ENCODE assay signal across 36 mouse cellular contexts in genomic region chr7:11158036-11158435, GRCm38 (mm10). TPM values are rescaled to one million over a fixed set of nuclear protein-coding genes. Genes with fewer than 3 reads are reported as not detected.
DNase-seq lines count a peak whose midpoint lies in the region; TF ChIP-seq lines count a peak whose summit lies in the region.
"Not testable (repeated sequence)": the region's sequence is repeated elsewhere in the genome, so short reads cannot be mapped to it uniquely, and the experiment has no call there.
"Had no signal": no experiment of that assay in that cellular context is flagged by ENCODE, and none has a peak within 500 bp of the region (broad histone marks: within the 10 kb centered on the region; RNA-seq: fewer than 3 reads in every experiment).

No protein-coding gene starts in this region.

- H3K9me3 ChIP-seq in MEL (replicated peaks; ENCODE audit: insufficient read depth, low read length) = not testable (repeated sequence)

- TF ChIP-seq RAD21 in MEL (IDR thresholded peaks at IDR 0.05; ENCODE audit: low read depth, low read length) = peak; percentile 26

- not testable (repeated sequence) for H3K4me3 ChIP-seq in MEL (ENCODE audit: control insufficient read depth in 1 of 2, insufficient read depth in 1 of 2, low read depth in 2 of 2, low read length in 2 of 2)

- H3K27me3 ChIP-seq in MEL (ENCODE audit: control insufficient read depth in 1 of 2, insufficient read depth in 2 of 2, low read length in 2 of 2) = not testable (repeated sequence)

- not testable (repeated sequence) for TF ChIP-seq POLR2A in MEL (IDR thresholded peaks at IDR 0.05; ENCODE audit: control insufficient read depth in 1 of 2, insufficient read depth in 1 of 2, low read depth in 1 of 2, low read length in 2 of 2, poor library complexity in 1 of 2)

- H3K4me1 ChIP-seq in MEL (ENCODE audit: control insufficient read depth in 1 of 2, insufficient read depth in 2 of 2, low read length in 2 of 2) = not testable (repeated sequence)

- DNase-seq in 416B (ENCODE audit: low read depth) = peak; percentile 37
- DNase-seq in MEL (ENCODE audit: low read depth, low spot score) = peak; percentile 10
- DNase-seq in ZHBTc4 (ENCODE audit: low read depth, low spot score) = peak; percentile 71
- DNase-seq in cerebellum, adult 11 months = peak; percentile 0
- peak; percentile 44 for DNase-seq in kidney, adult 18-20 months
- DNase-seq in kidney, postnatal 36 days = peak; percentile 0 to 56
- peak; percentile 16 for DNase-seq in mesoderm, embryonic 11.5 days (ENCODE audit: low read depth, low spot score)
- DNase-seq in yolk sac, embryonic 10.5 days (ENCODE audit: low spot score) = peak; percentile 48

- not testable (repeated sequence) for H3K27ac ChIP-seq in MEL (ENCODE audit: control insufficient read depth, low read depth, low read length)

- H3K79me2 ChIP-seq in MEL (ENCODE audit: control insufficient read depth, insufficient read depth, low read length, poor library complexity) = not testable (repeated sequence)

- H3K9ac ChIP-seq in MEL (ENCODE audit: control insufficient read depth, low read depth, low read length, poor library complexity, severe bottlenecking) = not testable (repeated sequence)

- not testable (repeated sequence) for H3K36me3 ChIP-seq in MEL (ENCODE audit: control insufficient read depth in 1 of 2, insufficient read depth in 2 of 2, low read length in 2 of 2)

- not testable (repeated sequence) for TF ChIP-seq EP300 in MEL (IDR thresholded peaks at IDR 0.05; ENCODE audit: low read depth in 1 of 2, low read length in 2 of 2)

- peak; percentile 20 to 41 (median 27); a peak in 5 of 6 replicates for TF ChIP-seq CTCF in MEL (IDR thresholded peaks at IDR 0.05 in 2 of 3, conservative IDR thresholded peaks at IDR 0.05 in 1 of 3; ENCODE audit: control insufficient read depth in 1 of 3, insufficient read depth in 1 of 3, low read depth in 2 of 3, low read length in 3 of 3, poor library complexity in 1 of 3, severe bottlenecking in 1 of 3)

RNA-seq across cellular contexts. Expression of gene Zscan4d, which starts 7.9 kb away (rescaled TPM):
- not detected in 2 replicates for total RNA-seq in MEL (2012; rRNA removed)
- not detected for polyA plus RNA-seq in MEL (2012; ENCODE audit: insufficient read depth in 1 of 2, insufficient read length in 2 of 2, low read depth in 1 of 2, low replicate concordance in 2 of 2, missing spikeins in 1 of 2)
- total RNA-seq: adrenal gland, adult 18-20 months; adrenal gland, postnatal 36 days; gastrocnemius, adult 18-20 months; gastrocnemius, postnatal 25 days; heart, postnatal 25 days; hindbrain, postnatal 0 days; left cerebral cortex, postnatal 14 days; megakaryocyte progenitor cell, adult 5-6 weeks; neutrophil, adult 5-6 weeks had no signal
- polyA plus RNA-seq: CD4-positive, CD25-positive, alpha-beta regulatory T cell, adult 4 months; embryonic facial prominence, embryonic 12.5 days; forebrain, embryonic 14.5 days; frontal cortex, adult 2 months; heart, embryonic 10.5 days; heart, embryonic 15.5 days; hindbrain, embryonic 12.5 days; hindbrain, postnatal 0 days; intestine, embryonic 15.5 days; kidney, embryonic 16.5 days; limb, embryonic 11.5 days; liver, embryonic 15.5 days; lung, embryonic 15.5 days; midbrain, embryonic 11.5 days; midbrain, embryonic 16.5 days; neural tube, embryonic 11.5 days; small intestine, adult 2 months; stomach, embryonic 14.5 days; testis, adult 2 months; thymus, postnatal 0 days had no signal

Comparison
In these comparisons a context has a peak if more than half of its experiments do, and no peak if none do; other contexts are left out.
1. DNase-seq: peak in every context shown above with its lines; median percentile 71 in ZHBTc4; 48 in yolk sac, embryonic 10.5 days; 44 in kidney, adult 18-20 months; 37 in 416B; 28 in kidney, postnatal 36 days; 16 in mesoderm, embryonic 11.5 days; 10 in MEL; 0 in cerebellum, adult 11 months.